ENCODE assay signal across 27 mouse cellular contexts in the genomic region with DNA sequence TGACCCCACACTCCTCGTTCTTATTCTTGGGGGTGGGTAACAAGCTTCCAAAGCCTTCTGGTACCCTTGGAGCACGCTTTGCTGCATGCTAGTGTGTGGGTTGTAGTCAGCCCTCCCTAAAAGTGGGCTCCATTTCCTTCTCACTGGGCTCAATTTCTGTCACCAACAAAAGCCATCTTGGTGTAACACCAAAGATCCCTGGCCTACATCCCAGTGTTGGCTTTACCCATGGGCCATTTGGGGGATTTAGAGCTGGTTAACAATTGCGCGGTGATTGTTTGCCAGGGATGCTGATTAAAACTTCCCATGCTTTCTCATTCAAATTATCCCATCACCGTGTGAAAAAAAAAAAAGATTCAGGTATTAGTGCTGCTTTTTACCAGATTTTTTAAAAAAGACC. TPM values are rescaled to one million over a fixed set of nuclear protein-coding genes. Genes with fewer than 3 reads are reported as not detected.
DNase-seq lines count a peak whose midpoint lies in the region; ATAC-seq lines count a peak whose summit lies in the region.
"Had no signal": no experiment of that assay in that cellular context is flagged by ENCODE, and none has a peak within 500 bp of the region (broad histone marks: within the 10 kb centered on the region; RNA-seq: fewer than 3 reads in every experiment).

No protein-coding gene starts in this region.

- no peak overlapping the region for H3K4me2 ChIP-seq in forebrain, embryonic 16.5 days (ENCODE audit: low read length)
- H3K4me2 ChIP-seq in forebrain, embryonic 13.5 days: no peak overlapping the region
- H3K4me2 ChIP-seq in intestine, embryonic 15.5 days (replicated peaks): no peak overlapping the region
- H3K4me2 ChIP-seq: embryonic facial prominence, embryonic 13.5 days; heart, embryonic 12.5 days; heart, embryonic 15.5 days; hindbrain, embryonic 13.5 days had no signal

- no peaks in the 10 kb centered on the region for H3K27me3 ChIP-seq in forebrain, embryonic 16.5 days (replicated peaks; ENCODE audit: control insufficient read depth, insufficient read depth, low read length)
- no peaks in the 10 kb centered on the region for H3K27me3 ChIP-seq in forebrain, embryonic 13.5 days
- H3K27me3 ChIP-seq in intestine, embryonic 15.5 days (replicated peaks): no peaks in the 10 kb centered on the region
- H3K27me3 ChIP-seq: embryonic facial prominence, embryonic 13.5 days; heart, embryonic 12.5 days; heart, embryonic 15.5 days; hindbrain, embryonic 13.5 days had no signal

- 0 out of 2 replicates have a peak, but pooled peaks have one; percentile 12 for ATAC-seq in forebrain, embryonic 16.5 days
- ATAC-seq in forebrain, embryonic 13.5 days: no peak
- ATAC-seq in intestine, embryonic 15.5 days: no peak
- ATAC-seq: activated CD4-positive, CD25-positive, alpha-beta regulatory T cell, adult 4 months had no signal

- H3K4me1 ChIP-seq in forebrain, embryonic 16.5 days (replicated peaks; ENCODE audit: control insufficient read depth, insufficient read depth, low read length): peaks cover 12% of the 10 kb centered on the region
- peaks cover 3% of the 10 kb centered on the region; the same call in 1 of the 2 replicates for H3K4me1 ChIP-seq in forebrain, embryonic 13.5 days
- peaks cover 10% of the 10 kb centered on the region; the same call in 1 of the 2 replicates for H3K4me1 ChIP-seq in intestine, embryonic 15.5 days (replicated peaks)

- no peak overlapping the region for H3K4me3 ChIP-seq in forebrain, embryonic 16.5 days (replicated peaks; ENCODE audit: low read length)
- no peak overlapping the region for H3K4me3 ChIP-seq in forebrain, embryonic 13.5 days
- no peak overlapping the region for H3K4me3 ChIP-seq in intestine, embryonic 15.5 days (replicated peaks)
- H3K4me3 ChIP-seq: embryonic facial prominence, embryonic 10.5 days; embryonic facial prominence, embryonic 13.5 days; erythroblast, embryonic 14.5 days; heart, embryonic 12.5 days; heart, embryonic 15.5 days; hindbrain, embryonic 10.5 days; hindbrain, embryonic 13.5 days had no signal

- peak; percentile 52 to 64 for DNase-seq in cerebellum, postnatal 10 days
- no peak for DNase-seq in cerebellum, postnatal 25 days
- peak; percentile 62 for DNase-seq in layer of hippocampus, postnatal 10 days (ENCODE audit: low spot score in 2 of 2)
- DNase-seq in layer of hippocampus, adult 9-11 months: no peak
- DNase-seq in brain, adult 2 months (ENCODE audit: low read depth, low spot score): peak; percentile 34
- DNase-seq: adrenal gland, adult 8-10 months; adrenal gland, postnatal 25 days; cerebellum, adult 11 months; cerebellum, adult 8-10 months; cerebellum, postnatal 36 days; embryo, embryonic 11 days; gastrocnemius, postnatal 25 days; heart, adult 18-20 months; heart, postnatal 10 days; heart, postnatal 36 days; kidney, adult 11 months had no signal

- H3K9ac ChIP-seq in forebrain, embryonic 16.5 days (replicated peaks; ENCODE audit: low read depth, low read length): no peak overlapping the region
- H3K9ac ChIP-seq in forebrain, embryonic 13.5 days: no peak overlapping the region
- H3K9ac ChIP-seq in intestine, embryonic 15.5 days: no peak overlapping the region
- H3K9ac ChIP-seq: embryonic facial prominence, embryonic 13.5 days; heart, embryonic 12.5 days; heart, embryonic 15.5 days; hindbrain, embryonic 13.5 days had no signal

- H3K9me3 ChIP-seq in forebrain, embryonic 16.5 days (ENCODE audit: control insufficient read depth, low read length): 0 out of 2 replicates have a peak, but pooled peaks cover 3% of the 10 kb centered on the region
- H3K9me3 ChIP-seq in forebrain, embryonic 13.5 days (replicated peaks): no peaks in the 10 kb centered on the region
- no peaks in the 10 kb centered on the region for H3K9me3 ChIP-seq in intestine, embryonic 15.5 days
- H3K9me3 ChIP-seq: embryonic facial prominence, embryonic 10.5 days; embryonic facial prominence, embryonic 13.5 days; heart, embryonic 15.5 days; hindbrain, embryonic 13.5 days had no signal

- H3K27ac ChIP-seq in forebrain, embryonic 16.5 days (ENCODE audit: low read length): no peak overlapping the region
- H3K27ac ChIP-seq in forebrain, embryonic 13.5 days: no peak overlapping the region
- no peak overlapping the region for H3K27ac ChIP-seq in intestine, embryonic 15.5 days
- H3K27ac ChIP-seq: embryonic facial prominence, embryonic 10.5 days; embryonic facial prominence, embryonic 13.5 days; heart, embryonic 15.5 days; hindbrain, embryonic 10.5 days; hindbrain, embryonic 13.5 days had no signal

- peaks cover 7% of the 10 kb centered on the region; the same call in 1 of the 2 replicates for H3K36me3 ChIP-seq in forebrain, embryonic 16.5 days (ENCODE audit: control insufficient read depth, insufficient read depth)
- H3K36me3 ChIP-seq in forebrain, embryonic 13.5 days (ENCODE audit: poor library complexity, severe bottlenecking): peaks cover 8% of the 10 kb centered on the region; the same call in 1 of the 2 replicates
- H3K36me3 ChIP-seq in intestine, embryonic 15.5 days: 0 out of 2 replicates have a peak, but pooled peaks cover 4% of the 10 kb centered on the region
- H3K36me3 ChIP-seq: heart, embryonic 15.5 days had no signal

- WGBS in forebrain, embryonic 16.5 days: 57% methylated on average over 5 of the region's 5 CpGs
- 72% methylated on average over 5 of the region's 5 CpGs for WGBS in forebrain, embryonic 13.5 days
- WGBS in intestine, embryonic 15.5 days: 92% methylated on average over 5 of the region's 5 CpGs

RNA-seq across cellular contexts. Expression of a gene that starts 26.3 kb away (rescaled TPM):
- polyA plus RNA-seq in forebrain, embryonic 16.5 days (2015; fragmentation: Nextera tagmentation; extraction: Ambion mirVana): 8.4 and 10.3 TPM in 2 replicates
- 3.5 and 3.6 TPM in 2 replicates for polyA plus RNA-seq in forebrain, embryonic 13.5 days (2015; fragmentation: Nextera tagmentation; extraction: Ambion mirVana)
- total RNA-seq in layer of hippocampus, postnatal 10 days (2021): 10 to 100 TPM; 32.8 to 33.6 TPM
- polyA plus RNA-seq in intestine, embryonic 15.5 days (2015; fragmentation: Nextera tagmentation; extraction: Ambion mirVana): 1.6 and 1.8 TPM in 2 replicates
- polyA plus RNA-seq: activated CD4-positive, CD25-positive, alpha-beta regulatory T cell, adult 4 months; erythroblast, embryonic 14.5 days had no signal

RNA-seq across cellular contexts. Expression of a gene that starts 51.2 kb away (rescaled TPM):
- 63.5 and 72.6 TPM in 2 replicates for polyA plus RNA-seq in forebrain, embryonic 16.5 days (2015; fragmentation: Nextera tagmentation; extraction: Ambion mirVana)
- polyA plus RNA-seq in forebrain, embryonic 13.5 days (2015; fragmentation: Nextera tagmentation; extraction: Ambion mirVana): 62.1 and 64.2 TPM in 2 replicates
- 10 to 100 TPM; 62.3 to 64.3 TPM for total RNA-seq in layer of hippocampus, postnatal 10 days (2021)
- 11.6 and 14.7 TPM in 2 replicates for polyA plus RNA-seq in intestine, embryonic 15.5 days (2015; fragmentation: Nextera tagmentation; extraction: Ambion mirVana)

RNA-seq across cellular contexts. Expression of a gene that starts 55.2 kb away (rescaled TPM):
- 15.0 and 21.2 TPM in 2 replicates for polyA plus RNA-seq in forebrain, embryonic 16.5 days (2015; fragmentation: Nextera tagmentation; extraction: Ambion mirVana)
- 17.6 and 21.0 TPM in 2 replicates for polyA plus RNA-seq in forebrain, embryonic 13.5 days (2015; fragmentation: Nextera tagmentation; extraction: Ambion mirVana)
- total RNA-seq in layer of hippocampus, postnatal 10 days (2021): 10 to 100 TPM; 13.7 to 15.2 TPM
- 56.3 and 58.8 TPM in 2 replicates for polyA plus RNA-seq in intestine, embryonic 15.5 days (2015; fragmentation: Nextera tagmentation; extraction: Ambion mirVana)
- polyA plus RNA-seq: activated CD4-positive, CD25-positive, alpha-beta regulatory T cell, adult 4 months; erythroblast, embryonic 14.5 days had no signal

Comparison
In these comparisons a context has a peak if more than half of its experiments do, and no peak if none do; other contexts are left out.
1. DNase-seq: peak in cerebellum, postnatal 10 days (2 of 2), layer of hippocampus, postnatal 10 days (2 of 2) and brain, adult 2 months (single experiment); none in cerebellum, postnatal 25 days (0 of 2) and layer of hippocampus, adult 9-11 months (single experiment).